Mouse (Mus musculus) hindbrain, postnatal 0 days (tissue): ENCODE results near the gene Sap30l. TPM values are rescaled to one million over a fixed set of nuclear protein-coding genes. Genes with fewer than 3 reads are reported as not detected.
"Not testable (repeated sequence)": the region's sequence is repeated elsewhere in the genome, so short reads cannot be mapped to it uniquely, and the experiment has no call there.

Experiments used
- ATAC-seq: fragments of 200-750 bp; cut with Nextera tagmentation; 2 replicates; pipeline ENCODE4 v1.8.0; 2017; ENCODE audit warnings: mild to moderate bottlenecking, moderate TSS enrichment, moderate library complexity
- DNase-seq: peaks from one replicate; pipeline ENCODE4 v3.0.0-alpha.2; 2015; ENCODE audit warnings: low spot score
- H3K27ac ChIP-seq: fragments of 300-500 bp; sonication (generic); 2 replicates; pipeline ENCODE4 v1.5.1; 2014; ENCODE audit warnings: mild to moderate bottlenecking
- H3K27me3 ChIP-seq: fragments of 300-500 bp; sonication (generic); 2 replicates; pipeline ENCODE4 v1.6.1; 2014; ENCODE audit warnings: low read length, mixed read lengths; ENCODE audit not compliant: insufficient read depth
- H3K36me3 ChIP-seq: fragments of 300-500 bp; sonication (generic); 2 replicates; pipeline ENCODE4 v1.6.1; 2014; ENCODE audit warnings: low read length, mixed read lengths; ENCODE audit not compliant: insufficient read depth
- H3K4me1 ChIP-seq: fragments of 300-500 bp; sonication (generic); 2 replicates; pipeline ENCODE4 v1.6.1; 2014; ENCODE audit warnings: antibody characterized with exemption, low read length, mixed read lengths; ENCODE audit not compliant: insufficient read depth
- H3K4me2 ChIP-seq: fragments of 300-500 bp; sonication (generic); 2 replicates; pipeline ENCODE4 v1.6.1; 2014; ENCODE audit warnings: low read depth, mild to moderate bottlenecking, low read length, moderate library complexity, mixed read lengths
- H3K4me3 ChIP-seq: fragments of 300-500 bp; sonication (generic); 2 replicates; pipeline ENCODE4 v1.5.1; 2014; ENCODE audit warnings: low read length
- H3K9ac ChIP-seq: fragments of 300-500 bp; sonication (generic); replicated peaks from 2 replicates; pipeline ENCODE4 v1.6.1; 2014; ENCODE audit warnings: mild to moderate bottlenecking, low read length, moderate library complexity, mixed read lengths
- H3K9me3 ChIP-seq: fragments of 300-500 bp; sonication (generic); 2 replicates; pipeline ENCODE4 v1.6.1; 2016; ENCODE audit warnings: low read length, mixed read lengths
- CTCF ChIP-seq: IDR thresholded peaks from 2 replicates; pipeline ENCODE4 v1.5.1; 2016; ENCODE audit warnings: antibody characterized with exemption, control low read depth, low read depth
- WGBS: fragments of 180-500 bp; shearing (Covaris S2); extraction: QIAGEN DNeasy Blood & Tissue Kit; methylation state at CpG from one replicate; pipeline ENCODE4 v1.1.7; 2014; 5-methylcytosine and 5-hydroxymethylcytosine counted together
- polyA plus RNA-seq: library from polyadenylated mRNA; unstranded; fragments of >200 nt; fragmentation: Nextera tagmentation; extraction: Ambion mirVana; gene quantifications from 2 replicates; pipeline ENCODE4 v1.2.1, GENCODE M21; 2015
- total RNA-seq: library from RNA; depleted of rRNA; stranded (reverse); fragments of >200 nt; gene quantifications from 2 replicates; pipeline ENCODE4 v1.2.3, GENCODE M21; 2014; rRNA removed

Sap30l gene
- total and polyA plus RNA-seq, 2 experiments from 2014 or later, result 12.4 to 31.0 TPM

DNA sequence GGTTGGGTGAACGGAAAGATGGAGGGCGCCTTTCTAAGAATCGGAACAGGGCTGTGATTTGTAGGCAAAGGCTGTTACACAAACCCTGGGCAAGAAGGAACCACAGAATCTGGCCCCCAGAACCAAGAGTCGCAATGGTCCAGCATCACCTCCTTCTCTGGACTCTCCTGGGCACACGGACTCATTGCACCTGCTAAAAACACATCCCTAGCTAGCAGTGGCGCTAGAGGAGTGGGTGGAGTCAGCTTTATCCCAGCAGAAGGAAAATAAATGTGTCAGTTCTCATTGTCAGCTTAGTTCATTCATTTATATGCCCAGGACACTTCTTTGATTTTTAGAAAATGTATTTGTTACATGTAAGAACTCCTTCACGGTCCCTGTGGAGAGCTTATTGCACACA is 40.0 kb downstream of the Sap30l start:
- Histone ChIP-seq H3K27ac (no peak overlapping the region), H3K4me1 (no peaks in the 10 kb centered on the region), H3K27me3 (peaks cover 39% of the 10 kb centered on the region), H3K4me2 (no peak overlapping the region), H3K9me3 (no peaks in the 10 kb centered on the region), H3K9ac (no peak overlapping the region), H3K4me3 (no peak overlapping the region), H3K36me3 (no peaks in the 10 kb centered on the region)
- DNase-seq, result no peak
- whole genome bisulfite sequencing, result 30% methylated on average over 7 of the region's 7 CpGs
- no peak for TF ChIP-seq CTCF
- no peak for ATAC-seq

DNA sequence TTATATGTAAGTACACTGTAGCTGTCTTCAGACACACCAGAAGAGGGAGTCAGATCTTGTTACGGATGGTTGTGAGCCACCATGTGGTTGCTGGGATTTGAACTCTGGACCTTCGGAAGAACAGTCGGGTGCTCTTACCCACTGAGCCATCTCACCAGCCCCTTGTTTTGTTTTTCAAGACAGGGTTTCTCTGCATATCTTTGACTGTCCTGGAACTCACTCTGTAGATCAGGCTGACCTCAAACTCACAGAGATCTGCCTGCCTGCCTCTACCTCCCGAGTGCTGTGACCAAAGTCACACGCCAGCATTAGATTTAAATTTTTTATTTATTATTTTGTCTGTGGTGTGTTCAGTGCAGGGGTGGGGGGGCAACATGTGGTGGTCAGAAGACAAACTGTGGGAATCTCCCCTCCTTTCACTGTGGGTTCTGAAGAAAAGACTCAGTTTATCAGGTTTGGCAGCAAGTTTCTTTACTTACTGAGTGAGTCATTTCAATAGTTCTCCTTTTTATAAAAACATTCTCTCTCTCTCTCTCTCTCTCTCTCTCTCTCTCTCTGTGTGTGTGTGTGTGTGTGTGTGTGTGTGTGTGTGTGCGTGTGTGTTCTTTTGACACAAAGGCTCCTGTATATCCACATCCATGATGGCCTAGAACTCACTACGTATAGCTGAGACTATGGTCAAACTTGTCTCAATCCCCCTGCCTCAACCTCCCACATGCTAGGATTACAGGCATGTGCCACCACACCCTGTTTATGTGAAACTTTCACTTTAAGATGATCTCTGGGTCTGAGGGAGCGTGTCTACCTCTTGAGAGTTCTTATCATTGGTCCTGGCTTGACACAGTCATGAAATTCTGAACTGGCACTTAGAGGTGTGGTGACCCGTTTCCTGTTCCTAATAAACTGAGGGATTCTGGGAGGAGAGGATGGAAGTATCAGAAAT is 45.3 kb downstream of the Sap30l start:
- not testable (repeated sequence) for H3K9me3 ChIP-seq, H3K9ac ChIP-seq, H3K36me3 ChIP-seq, DNase-seq, H3K4me3 ChIP-seq, H3K4me1 ChIP-seq, H3K4me2 ChIP-seq, ATAC-seq, H3K27ac ChIP-seq, H3K27me3 ChIP-seq
- 85% methylated on average over 8 of the region's 9 CpGs for WGBS

DNA sequence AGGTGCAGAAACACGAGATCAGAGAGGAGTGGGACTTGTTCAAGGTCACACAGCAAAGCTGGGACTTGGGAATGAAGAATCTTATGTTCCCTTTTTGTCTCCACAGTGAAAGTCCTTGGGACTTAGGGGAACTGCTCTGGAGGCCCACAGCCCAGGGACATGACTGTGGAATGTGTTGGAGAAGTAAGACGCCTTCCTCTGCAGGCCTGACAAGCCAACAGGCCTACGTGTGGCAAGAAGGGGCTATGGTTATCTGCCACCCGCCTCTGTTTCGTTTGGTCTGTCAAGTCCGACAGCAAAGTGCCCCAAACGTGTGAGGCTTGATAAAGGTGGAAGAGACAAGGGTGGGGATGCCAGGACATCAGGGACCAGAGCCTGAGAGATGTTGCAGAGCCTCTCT is 46.0 kb downstream of the Sap30l start:
- Histone ChIP-seq H3K27ac (no peak overlapping the region), H3K4me1 (no peaks in the 10 kb centered on the region), H3K27me3 (no peaks in the 10 kb centered on the region), H3K36me3 (no peaks in the 10 kb centered on the region), H3K9ac (no peak overlapping the region), H3K9me3 (no peaks in the 10 kb centered on the region), H3K4me3 (no peak overlapping the region), H3K4me2 (no peak overlapping the region)
- 68% methylated on average over 7 of the region's 7 CpGs for WGBS
- no peak for DNase-seq
- TF ChIP-seq CTCF, result no peak
- ATAC-seq, result no peak

DNA sequence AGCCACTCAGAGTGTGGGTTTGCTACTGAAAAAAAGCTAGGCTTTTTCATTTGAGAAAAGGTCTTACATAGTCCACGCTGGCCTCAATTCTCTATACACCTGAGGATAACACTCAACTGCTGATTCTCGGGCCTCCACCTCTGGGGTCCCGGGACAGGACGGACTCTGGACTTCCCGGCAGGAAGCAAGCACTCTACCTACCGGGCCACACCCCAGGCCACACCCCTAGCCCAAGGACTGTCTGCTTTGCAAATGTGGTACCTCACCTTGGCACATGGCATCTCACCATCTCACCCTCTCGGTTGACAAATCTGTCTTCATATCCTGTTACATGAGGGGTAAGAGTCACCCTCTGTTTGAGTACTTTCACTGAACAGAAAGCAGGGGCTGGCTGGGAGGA is 48.9 kb downstream of the Sap30l start:
- no peaks in the 10 kb centered on the region for H3K9me3 ChIP-seq
- TF ChIP-seq CTCF, result no peak
- no peaks in the 10 kb centered on the region for H3K27me3 ChIP-seq
- no peak overlapping the region for H3K4me3 ChIP-seq
- no peaks in the 10 kb centered on the region for H3K4me1 ChIP-seq
- no peak overlapping the region for H3K4me2 ChIP-seq
- no peak overlapping the region for H3K27ac ChIP-seq
- H3K36me3 ChIP-seq, result no peaks in the 10 kb centered on the region
- no peak for ATAC-seq
- no peak overlapping the region for H3K9ac ChIP-seq
- DNase-seq, result no peak
- WGBS, result 66% methylated on average over 7 of the region's 7 CpGs

DNA sequence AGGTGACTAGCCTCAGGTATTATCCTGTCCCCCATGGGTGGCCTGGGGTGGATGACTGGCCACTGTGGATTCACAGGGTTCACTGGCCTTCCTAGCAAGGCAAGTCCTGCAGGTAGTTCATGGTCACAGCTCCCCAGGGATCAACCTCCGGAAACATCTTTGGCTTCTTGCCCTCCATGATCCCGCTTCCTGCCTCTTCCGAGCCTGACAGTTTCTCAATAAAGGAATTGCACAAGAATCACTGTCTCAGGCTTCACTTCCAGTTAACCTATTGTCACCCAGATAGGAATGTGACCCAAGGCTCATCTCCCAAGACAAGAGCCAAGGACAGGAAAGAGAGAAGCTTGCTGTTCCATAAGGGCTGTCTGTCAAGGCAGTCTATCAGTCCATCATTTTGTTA is 49.5 kb downstream of the Sap30l start:
- ATAC-seq, result no peak
- no peaks in the 10 kb centered on the region for H3K27me3 ChIP-seq
- no peak overlapping the region for H3K27ac ChIP-seq
- H3K9me3 ChIP-seq, result no peaks in the 10 kb centered on the region
- no peak overlapping the region for H3K9ac ChIP-seq
- 47% methylated on average over 3 of the region's 3 CpGs for WGBS
- H3K36me3 ChIP-seq, result no peaks in the 10 kb centered on the region
- H3K4me2 ChIP-seq, result no peak overlapping the region
- no peak for DNase-seq
- H3K4me1 ChIP-seq, result no peaks in the 10 kb centered on the region
- no peak for TF ChIP-seq CTCF
- no peak overlapping the region for H3K4me3 ChIP-seq

DNA sequence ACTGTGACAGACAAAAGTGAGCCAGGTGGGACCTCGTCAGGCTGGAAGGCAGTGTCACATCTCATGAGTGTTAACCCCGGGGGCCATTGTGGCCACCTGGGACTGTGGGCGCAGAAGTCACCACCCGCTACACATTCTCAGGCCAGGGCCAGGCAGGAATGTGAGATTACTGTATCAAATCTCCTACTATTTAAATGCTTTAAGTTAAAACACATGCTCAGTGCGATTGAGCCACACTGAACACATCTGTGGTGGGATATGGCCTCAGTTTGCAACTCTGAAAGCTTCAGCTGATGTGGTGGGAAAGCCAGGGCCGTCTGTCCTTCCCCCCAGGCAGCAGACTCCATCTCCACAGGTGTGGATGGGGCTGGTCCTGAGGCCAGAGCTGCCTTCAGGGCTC is 52.1 kb downstream of the Sap30l start:
- ATAC-seq, result no peak
- no peak for TF ChIP-seq CTCF
- WGBS, result 73% methylated on average over 6 of the region's 6 CpGs
- no peak for DNase-seq
- Histone ChIP-seq H3K4me1 (no peaks in the 10 kb centered on the region), H3K9me3 (no peaks in the 10 kb centered on the region), H3K4me3 (no peak overlapping the region), H3K27me3 (no peaks in the 10 kb centered on the region), H3K36me3 (no peaks in the 10 kb centered on the region), H3K4me2 (no peak overlapping the region), H3K27ac (no peak overlapping the region), H3K9ac (no peak overlapping the region)

DNA sequence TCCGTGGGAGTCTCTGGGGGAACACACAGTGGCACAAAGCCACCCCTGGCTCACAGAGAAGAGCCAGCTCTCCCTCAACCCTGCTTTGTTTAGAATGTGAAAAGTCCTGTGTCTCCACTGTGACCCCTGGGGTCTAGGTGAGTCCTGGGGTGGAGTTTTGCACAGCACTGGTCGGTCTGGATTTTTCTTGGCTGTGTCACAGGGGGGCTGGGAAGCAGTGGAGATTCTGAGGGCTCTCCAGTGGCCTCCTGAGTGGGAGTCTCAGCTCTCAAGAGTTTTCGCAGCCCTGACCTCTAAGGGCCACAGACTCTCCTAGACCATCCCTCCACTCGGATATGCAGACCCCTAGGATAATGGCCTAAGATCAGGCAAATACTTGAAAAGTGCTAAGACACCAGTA is 56.3 kb downstream of the Sap30l start:
- Histone ChIP-seq H3K27ac (no peak overlapping the region), H3K9ac (no peak overlapping the region), H3K27me3 (no peaks in the 10 kb centered on the region), H3K9me3 (no peaks in the 10 kb centered on the region), H3K4me3 (no peak overlapping the region), H3K4me2 (no peak overlapping the region), H3K4me1 (no peaks in the 10 kb centered on the region), H3K36me3 (no peaks in the 10 kb centered on the region)
- no peak for DNase-seq
- no peak for TF ChIP-seq CTCF
- WGBS, result 44% methylated on average over 4 of the region's 4 CpGs
- ATAC-seq, result no peak

Other genes with a start within 250 kb of the Sap30l start
- 20.3 and 23.2 TPM in 2 replicates for gene Galnt10, start 156.2 kb upstream of the Sap30l start, total RNA-seq
- gene Galnt10, start 156.2 kb upstream of the Sap30l start, polyA plus RNA-seq, result 10.5 and 10.9 TPM in 2 replicates
- gene Hand1, start 31.2 kb downstream of the Sap30l start, total RNA-seq, result not detected in 2 replicates
- not detected in 2 replicates for gene Hand1, start 31.2 kb downstream of the Sap30l start, polyA plus RNA-seq
- gene Larp1, start 207.4 kb downstream of the Sap30l start, total RNA-seq, result 41.0 and 42.9 TPM in 2 replicates
- 14.9 and 15.0 TPM in 2 replicates for gene Larp1, start 207.4 kb downstream of the Sap30l start, polyA plus RNA-seq